Mouse (Mus musculus) heart, embryonic 10.5 days (tissue): ENCODE measurements around the gene Itgb8. TPM values are rescaled to one million over a fixed set of nuclear protein-coding genes. Genes with fewer than 3 reads are reported as not detected.

ENCODE experiments used
- DNase-seq: peaks from one replicate; pipeline ENCODE4 v3.0.0-alpha.2; 2017; ENCODE audit warnings: low spot score
- H3K27ac ChIP-seq: fragments of 300-500 bp; sonication (generic); 2 replicates; pipeline ENCODE4 v1.5.1; 2016; ENCODE audit warnings: mild to moderate bottlenecking
- H3K27me3 ChIP-seq: fragments of 300-500 bp; sonication (generic); 2 replicates; pipeline ENCODE4 v1.6.1; 2016; ENCODE audit warnings: mild to moderate bottlenecking; ENCODE audit not compliant: poor library complexity, insufficient read depth, severe bottlenecking
- H3K36me3 ChIP-seq: fragments of 300-500 bp; sonication (generic); 2 replicates; pipeline ENCODE4 v1.6.1; 2016; ENCODE audit warnings: mild to moderate bottlenecking, moderate library complexity
- H3K4me1 ChIP-seq: fragments of 300-500 bp; sonication (generic); 2 replicates; pipeline ENCODE4 v1.6.1; 2016; ENCODE audit warnings: mild to moderate bottlenecking
- H3K4me3 ChIP-seq: fragments of 300-500 bp; sonication (generic); 2 replicates; pipeline ENCODE4 v1.5.1; 2016; ENCODE audit warnings: mild to moderate bottlenecking, moderate library complexity
- H3K9me3 ChIP-seq: fragments of 300-500 bp; sonication (generic); 2 replicates; pipeline ENCODE4 v1.6.1; 2016; ENCODE audit warnings: mild to moderate bottlenecking, moderate library complexity
- WGBS: fragments of 180-500 bp; shearing (Covaris S2); methylation state at CpG from one replicate; pipeline ENCODE4 v1.1.7; 2016; 5-methylcytosine and 5-hydroxymethylcytosine counted together
- polyA plus RNA-seq: library from polyadenylated mRNA; unstranded; fragments of >200 nt; fragmentation: Nextera tagmentation; extraction: Ambion mirVana; gene quantifications from 2 replicates; pipeline ENCODE4 v1.2.1, GENCODE M21; 2016

Gene Itgb8
- polyA plus RNA-seq, 1 experiment from 2014 or later, result 4.4 TPM

DNA sequence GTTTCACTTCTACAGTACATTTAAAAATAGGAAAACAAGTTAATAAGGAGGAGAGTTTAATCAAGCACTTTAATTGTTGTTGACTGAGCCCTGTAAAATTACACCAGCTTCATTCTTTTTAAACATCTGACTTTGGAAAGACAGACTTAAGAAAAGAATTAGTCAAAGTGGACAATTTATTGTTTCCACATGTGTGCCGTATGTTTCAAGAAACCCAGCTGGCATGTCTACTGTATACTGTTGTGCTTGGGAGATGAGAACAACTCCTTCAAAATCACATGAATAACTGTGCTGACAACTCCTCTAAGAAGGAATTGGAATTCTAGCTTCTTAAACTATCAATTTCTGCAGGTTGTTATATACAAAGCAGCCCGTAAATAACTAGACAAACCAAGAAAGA, 35.8 kb downstream of the Itgb8 start:
- no peaks in the 10 kb centered on the region for H3K9me3 ChIP-seq
- WGBS, result 84% methylated on average over 2 of the region's 2 CpGs
- H3K4me1 ChIP-seq, result no peaks in the 10 kb centered on the region
- H3K27me3 ChIP-seq, result no peaks in the 10 kb centered on the region
- no peaks in the 10 kb centered on the region for H3K36me3 ChIP-seq
- H3K4me3 ChIP-seq, result no peak overlapping the region
- H3K27ac ChIP-seq, result no peak overlapping the region
- DNase-seq, result no peak

GRCm38 (mm10) chr12:119195145-119195544, 43.5 kb downstream of the Itgb8 start:
- DNase-seq, result no peak
- no peaks in the 10 kb centered on the region for H3K27me3 ChIP-seq
- H3K36me3 ChIP-seq, result no peaks in the 10 kb centered on the region
- H3K9me3 ChIP-seq, result no peaks in the 10 kb centered on the region
- no peaks in the 10 kb centered on the region for H3K4me1 ChIP-seq
- H3K4me3 ChIP-seq, result no peak overlapping the region
- no peak overlapping the region for H3K27ac ChIP-seq

DNA sequence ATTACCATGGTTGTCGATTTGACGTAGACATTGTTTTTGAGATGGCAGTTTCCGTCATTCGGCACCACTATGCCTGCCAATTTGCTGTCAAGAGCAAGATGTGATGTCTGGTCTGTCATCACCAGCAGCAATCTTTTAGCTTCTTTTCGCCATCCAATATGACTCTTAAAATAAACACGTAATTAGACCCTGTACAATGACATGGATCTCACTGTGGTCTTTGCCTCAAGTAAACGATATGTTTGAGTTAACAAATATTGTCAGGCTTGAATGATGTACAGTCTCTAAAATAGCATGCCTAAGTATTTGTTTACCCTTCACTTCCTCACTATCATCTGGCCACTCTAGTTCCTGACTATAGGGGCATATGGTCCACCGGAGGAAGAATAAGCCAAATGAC, 48.8 kb downstream of the Itgb8 start:
- Histone ChIP-seq H3K4me1 (no peaks in the 10 kb centered on the region), H3K27ac (no peak overlapping the region), H3K9me3 (no peaks in the 10 kb centered on the region), H3K4me3 (no peak overlapping the region), H3K27me3 (no peaks in the 10 kb centered on the region), H3K36me3 (no peaks in the 10 kb centered on the region)
- no peak for DNase-seq
- 84% methylated on average over 8 of the region's 8 CpGs for WGBS

DNA sequence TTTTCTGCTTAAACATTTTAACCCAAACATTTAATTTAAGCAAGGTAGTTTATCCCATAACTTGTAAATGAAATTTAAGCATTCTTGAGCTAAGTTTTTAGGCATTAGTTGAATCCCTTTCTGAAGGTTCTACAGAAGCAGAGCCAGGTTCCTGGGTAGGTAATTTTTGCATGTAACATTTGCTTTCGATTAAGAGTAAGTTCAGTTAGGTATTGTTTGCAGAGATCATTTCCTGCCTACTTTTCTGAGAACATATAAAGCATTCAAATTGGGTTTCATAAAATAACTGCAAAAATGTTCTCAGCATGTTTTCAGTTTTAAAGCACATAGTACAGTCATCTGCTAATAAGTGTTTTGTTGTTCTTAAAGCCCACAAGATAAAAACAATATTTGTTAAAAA, 53.2 kb downstream of the Itgb8 start:
- DNase-seq, result no peak
- 81% methylated on average over 1 of the region's 1 CpGs for WGBS

DNA sequence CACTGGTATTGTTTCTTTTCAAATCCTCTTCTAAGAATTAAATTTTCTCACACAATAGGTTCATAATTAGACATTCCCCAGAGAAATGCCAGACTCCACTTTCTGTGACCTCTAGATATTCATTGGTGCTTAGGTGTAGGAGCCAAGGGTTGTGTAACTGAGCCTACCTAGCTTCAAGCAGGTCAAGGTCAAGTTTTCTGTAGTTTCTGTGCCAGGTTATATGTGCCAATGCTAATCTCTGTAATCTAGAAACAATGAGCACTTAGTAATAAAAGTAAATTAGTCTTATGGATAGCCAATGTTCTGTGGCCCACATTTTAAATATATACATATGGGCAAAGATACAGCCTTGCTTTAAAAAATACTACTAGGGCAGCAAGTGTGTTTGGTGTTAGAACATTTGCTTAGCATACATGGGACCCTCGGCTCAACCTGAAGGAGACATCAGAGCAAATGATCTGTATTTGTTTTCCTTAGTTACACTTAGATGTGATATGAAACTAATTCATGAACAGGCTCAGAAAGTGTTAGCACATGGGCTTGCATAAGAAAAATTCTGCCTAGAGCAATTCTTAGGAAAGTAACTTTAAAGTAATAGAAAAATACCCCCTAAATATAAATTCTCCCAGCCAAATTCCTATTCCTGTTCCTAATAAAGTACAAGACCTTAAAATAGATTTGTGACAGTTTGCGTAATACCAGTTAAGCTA, 56.2 kb downstream of the Itgb8 start:
- no peak overlapping the region for H3K4me3 ChIP-seq
- H3K27me3 ChIP-seq, result no peaks in the 10 kb centered on the region
- H3K36me3 ChIP-seq, result no peaks in the 10 kb centered on the region
- 86% methylated on average over 2 of the region's 2 CpGs for WGBS
- no peak overlapping the region for H3K27ac ChIP-seq
- no peak for DNase-seq
- no peaks in the 10 kb centered on the region for H3K4me1 ChIP-seq
- H3K9me3 ChIP-seq, result no peaks in the 10 kb centered on the region

More for the DNA sequence above, 53.2 kb downstream of the Itgb8 start:
- Histone ChIP-seq H3K4me3 (no peak overlapping the region), H3K4me1 (no peaks in the 10 kb centered on the region), H3K27ac (no peak overlapping the region), H3K27me3 (no peaks in the 10 kb centered on the region), H3K9me3 (no peaks in the 10 kb centered on the region), H3K36me3 (no peaks in the 10 kb centered on the region)

DNA sequence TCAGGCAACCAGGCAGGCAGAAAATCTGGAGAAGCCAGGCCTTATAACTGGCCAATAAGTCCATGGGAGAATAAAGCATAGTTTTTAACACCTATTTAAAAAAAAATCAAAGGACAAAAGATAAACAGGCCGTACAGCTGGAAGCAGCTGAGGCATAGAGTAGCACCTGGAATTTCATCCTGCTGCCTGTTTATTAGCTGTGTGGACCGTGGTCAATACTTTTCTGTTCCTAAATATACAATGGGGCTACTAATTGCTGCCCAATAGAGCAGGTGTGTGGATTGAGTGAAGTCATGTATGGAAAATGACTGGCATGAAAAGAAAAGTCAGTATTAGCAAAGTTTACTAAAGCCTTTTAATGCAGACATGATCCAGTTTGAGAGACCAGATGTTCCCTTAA, 62.6 kb downstream of the Itgb8 start:
- no peak overlapping the region for H3K27ac ChIP-seq
- no peak for DNase-seq
- H3K36me3 ChIP-seq, result 0 out of 2 replicates have a peak, but pooled peaks cover 3% of the 10 kb centered on the region
- H3K27me3 ChIP-seq, result no peaks in the 10 kb centered on the region
- H3K4me3 ChIP-seq, result no peak overlapping the region
- H3K9me3 ChIP-seq, result no peaks in the 10 kb centered on the region
- H3K4me1 ChIP-seq, result no peaks in the 10 kb centered on the region
- 79% methylated on average over 2 of the region's 2 CpGs for WGBS

DNA sequence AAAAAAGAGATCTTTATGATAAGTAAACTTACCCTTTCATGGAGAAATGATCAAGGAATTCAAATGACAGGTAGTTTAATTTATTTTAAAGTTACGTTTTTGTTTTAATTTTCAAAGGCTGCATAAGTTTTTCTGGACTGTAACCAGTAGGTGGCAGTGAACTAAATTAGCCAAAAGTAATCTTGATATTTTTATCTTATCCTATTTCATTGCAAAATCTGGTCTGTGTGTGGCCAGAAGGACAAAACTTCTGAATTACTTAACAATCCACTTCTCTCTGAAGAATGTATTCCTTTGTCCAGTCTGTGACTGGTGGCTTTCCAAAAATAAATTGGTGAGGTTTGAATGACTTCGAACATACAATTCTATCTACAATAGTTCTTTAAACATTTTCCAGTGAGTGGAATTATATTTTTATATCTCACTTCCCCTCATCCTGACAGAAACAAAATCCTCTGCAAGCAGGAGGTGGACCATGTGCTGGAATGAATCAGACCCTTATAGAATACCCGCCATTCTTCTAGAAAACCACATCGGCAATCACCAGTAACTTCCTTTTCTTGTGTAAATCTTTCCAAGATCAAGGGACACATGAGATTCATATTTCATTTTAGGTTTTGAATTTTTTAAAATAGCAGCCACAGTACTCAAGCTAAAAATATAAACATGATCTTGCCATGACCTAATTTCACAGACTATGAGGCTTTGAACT, 68.6 kb downstream of the Itgb8 start:
- no peak for DNase-seq
- 81% methylated on average over 4 of the region's 4 CpGs for WGBS

GRCm38 (mm10) chr12:119169143-119169542, 69.5 kb downstream of the Itgb8 start:
- DNase-seq, result no peak
- Histone ChIP-seq H3K27me3 (no peaks in the 10 kb centered on the region), H3K27ac (0 out of 2 replicates have a peak overlapping the region, but pooled peaks have one; percentile 49), H3K4me1 (peaks cover 7% of the 10 kb centered on the region; the same call in 1 of the 2 replicates), H3K9me3 (no peaks in the 10 kb centered on the region), H3K36me3 (peaks cover 9% of the 10 kb centered on the region; the same call in 1 of the 2 replicates), H3K4me3 (no peak overlapping the region)
- 82% methylated on average over 3 of the region's 3 CpGs for WGBS

More for the DNA sequence above, 68.6 kb downstream of the Itgb8 start:
- peaks cover 9% of the 10 kb centered on the region; the same call in 1 of the 2 replicates for H3K36me3 ChIP-seq
- no peaks in the 10 kb centered on the region for H3K27me3 ChIP-seq
- no peak overlapping the region for H3K27ac ChIP-seq
- no peaks in the 10 kb centered on the region for H3K9me3 ChIP-seq
- H3K4me1 ChIP-seq, result peaks cover 7% of the 10 kb centered on the region; the same call in 1 of the 2 replicates
- no peak overlapping the region for H3K4me3 ChIP-seq

GRCm38 (mm10) chr12:119165115-119165514, 73.5 kb downstream of the Itgb8 start:
- Histone ChIP-seq H3K4me3 (no peak overlapping the region), H3K36me3 (peaks cover 13% of the 10 kb centered on the region; the same call in 1 of the 2 replicates), H3K27me3 (no peaks in the 10 kb centered on the region), H3K4me1 (peaks cover 7% of the 10 kb centered on the region; the same call in 1 of the 2 replicates), H3K9me3 (no peaks in the 10 kb centered on the region), H3K27ac (no peak overlapping the region)
- DNase-seq, result no peak
- 91% methylated on average over 2 of the region's 2 CpGs for WGBS

- H3K27me3 ChIP-seq, result no peaks in the 10 kb centered on the region
- H3K27ac ChIP-seq, result no peak overlapping the region
- H3K9me3 ChIP-seq, result no peaks in the 10 kb centered on the region
- DNase-seq, result no peak
- H3K4me3 ChIP-seq, result no peak overlapping the region
- H3K36me3 ChIP-seq, result peaks cover 13% of the 10 kb centered on the region; the same call in 1 of the 2 replicates
- WGBS, result 71% methylated on average over 1 of the region's 1 CpGs
- peaks cover 7% of the 10 kb centered on the region; the same call in 1 of the 2 replicates for H3K4me1 ChIP-seq
Observed at GRCm38 (mm10) chr12:119164672-119165071, 73.9 kb downstream of the Itgb8 start.

DNA sequence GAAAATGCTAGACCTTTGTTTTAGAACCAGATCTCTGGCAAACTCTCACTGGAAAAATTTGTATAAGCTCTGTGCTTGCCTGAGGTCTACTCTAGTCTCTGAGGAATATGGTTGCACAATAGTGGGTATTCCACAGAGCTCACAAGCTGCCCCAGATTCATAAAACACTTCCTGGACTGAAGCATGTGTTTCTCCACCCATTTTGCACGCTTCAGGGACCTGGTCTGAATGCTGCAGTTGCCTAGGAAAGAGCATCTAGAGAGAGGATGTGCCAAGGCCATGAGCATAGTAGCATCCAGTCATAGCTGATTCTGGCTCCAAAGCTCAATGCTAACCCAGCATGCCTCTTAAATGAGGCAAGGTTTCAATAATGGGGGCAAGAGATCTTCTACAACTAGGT, 74.4 kb downstream of the Itgb8 start:
- DNase-seq, result no peak
- peaks cover 6% of the 10 kb centered on the region; the same call in 1 of the 2 replicates for H3K4me1 ChIP-seq
- no peak overlapping the region for H3K4me3 ChIP-seq
- no peaks in the 10 kb centered on the region for H3K9me3 ChIP-seq
- no peak overlapping the region for H3K27ac ChIP-seq
- H3K36me3 ChIP-seq, result peaks cover 13% of the 10 kb centered on the region; the same call in 1 of the 2 replicates
- no peaks in the 10 kb centered on the region for H3K27me3 ChIP-seq
- WGBS, result 62% methylated on average over 1 of the region's 1 CpGs

- Histone ChIP-seq H3K27me3 (no peaks in the 10 kb centered on the region), H3K4me3 (no peak overlapping the region), H3K9me3 (no peaks in the 10 kb centered on the region), H3K4me1 (no peaks in the 10 kb centered on the region), H3K27ac (no peak overlapping the region), H3K36me3 (peaks cover 5% of the 10 kb centered on the region; the same call in 1 of the 2 replicates)
- DNase-seq, result no peak
Observed at GRCm38 (mm10) chr12:119160786-119161185, 77.8 kb downstream of the Itgb8 start.

DNA sequence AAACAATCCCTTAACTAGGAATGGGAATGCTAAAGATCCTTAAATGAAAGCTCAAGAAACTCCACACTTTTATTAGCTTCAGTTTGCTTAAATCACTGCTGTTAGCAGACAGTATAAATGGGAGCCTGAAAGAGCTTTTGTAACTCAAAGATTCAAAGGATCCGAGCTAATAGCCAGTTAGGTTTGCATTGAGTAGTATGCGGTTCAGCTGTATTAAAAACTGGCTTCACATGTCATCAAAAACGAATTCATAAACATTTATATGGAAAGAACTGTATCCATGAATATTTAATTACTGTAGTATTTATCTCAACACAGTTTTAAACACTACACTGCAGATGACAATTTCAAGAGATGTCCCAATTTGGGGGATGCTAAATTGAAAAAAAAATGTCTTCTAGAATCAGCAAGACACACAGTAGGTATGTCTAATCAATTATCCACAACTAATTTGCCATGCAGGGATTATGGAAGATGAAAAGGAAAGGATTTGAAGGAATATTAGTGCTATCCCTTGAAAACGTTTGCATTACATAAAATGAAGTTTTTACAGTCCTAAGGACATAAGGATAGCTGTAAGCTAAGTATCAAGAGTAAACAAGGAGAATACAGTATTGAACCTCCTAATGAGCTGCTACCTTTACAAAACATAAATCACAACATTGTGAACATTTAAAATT, 79.2 kb downstream of the Itgb8 start:
- H3K36me3 ChIP-seq, result 0 out of 2 replicates have a peak, but pooled peaks cover 4% of the 10 kb centered on the region
- no peaks in the 10 kb centered on the region for H3K27me3 ChIP-seq
- no peak for DNase-seq
- WGBS, result 67% methylated on average over 4 of the region's 4 CpGs
- H3K4me3 ChIP-seq, result no peak overlapping the region
- H3K4me1 ChIP-seq, result no peaks in the 10 kb centered on the region
- no peak overlapping the region for H3K27ac ChIP-seq
- H3K9me3 ChIP-seq, result no peaks in the 10 kb centered on the region
